Mouse (Mus musculus): ENCODE measurements around the gene Per1. TPM values are rescaled to one million over a fixed set of nuclear protein-coding genes. Genes with fewer than 3 reads are reported as not detected.

Per1 gene
- total RNA-seq, 1 experiment from 2014 or later = 36.1 TPM

GRCm38 (mm10) chr11:69155351-69155750 lies 60.3 kb downstream of the Per1 start:
- ATAC-seq (ENCODE audit: extremely low read depth, insufficient number of reproducible peaks, low FRiP score, poor library complexity, severe bottlenecking) = no peak

- ATAC-seq (ENCODE audit: extremely low read depth, insufficient number of reproducible peaks, low FRiP score, poor library complexity, severe bottlenecking) = no peak
Observed at GRCm38 (mm10) chr11:69156800-69157199, 61.8 kb downstream of the Per1 start, which contains the start of gene Alox12b. Gene Alox12b (plus strand): TSS chr11:69156989.

Other genes starting within 250 kb of the Per1 start
- 179 and 227 TPM in 2 replicates for gene Ndel1, start 223.4 kb upstream of the Per1 start, total RNA-seq (2017)
- gene Rnf222, start 206.7 kb upstream of the Per1 start, total RNA-seq (2017) = not detected in 2 replicates
- gene Rpl26, start 193.6 kb upstream of the Per1 start, total RNA-seq (2017) = 2,315 and 2,386 TPM in 2 replicates
- not detected in 2 replicates for gene Odf4, start 168.1 kb upstream of the Per1 start, total RNA-seq (2017)
- gene Arhgef15, start 137.7 kb upstream of the Per1 start, total RNA-seq (2017) = not detected in 2 replicates
- gene Slc25a35, start 127.1 kb upstream of the Per1 start, total RNA-seq (2017) = 1.7 and 4.7 TPM in 2 replicates
- 2.1 and 2.4 TPM in 2 replicates for gene Rangrf, start 120.0 kb upstream of the Per1 start, total RNA-seq (2017)
- gene Pfas, start 86.8 kb upstream of the Per1 start, total RNA-seq (2017) = 11.9 and 16.4 TPM in 2 replicates
- 35.7 and 42.2 TPM in 2 replicates for gene Ctc1, start 79.3 kb upstream of the Per1 start, total RNA-seq (2017)
- gene Aurkb, start 49.6 kb upstream of the Per1 start, total RNA-seq (2017) = 4.3 and 5.5 TPM in 2 replicates
- 28.4 TPM in 2 replicates for gene Borcs6, start 35.5 kb upstream of the Per1 start, total RNA-seq (2017)
- gene Tmem107, start 24.4 kb upstream of the Per1 start, total RNA-seq (2017) = 1.2 and 1.6 TPM in 2 replicates
- gene Vamp2, start 6.7 kb upstream of the Per1 start, total RNA-seq (2017) = 108 and 111 TPM in 2 replicates
- 0.23 TPM in 1 of 2 replicates, not detected in the other for gene Hes7, start 25.2 kb downstream of the Per1 start, total RNA-seq (2017)
- gene 9130213A22Rik, start 27.4 kb downstream of the Per1 start, total RNA-seq (2017) = 0.23 and 0.74 TPM in 2 replicates
- 0.25 TPM in 1 of 2 replicates, not detected in the other for gene Aloxe3, start 30.7 kb downstream of the Per1 start, total RNA-seq (2017)
- gene Alox12b, start 61.8 kb downstream of the Per1 start, total RNA-seq (2017) = not detected in 2 replicates
- not detected in 2 replicates for gene Alox8, start 102.6 kb downstream of the Per1 start, total RNA-seq (2017)
- gene Gucy2e, start 141.8 kb downstream of the Per1 start, total RNA-seq (2017) = not detected in 2 replicates
- gene Cntrob, start 228.6 kb downstream of the Per1 start, total RNA-seq (2017) = 20.9 and 27.7 TPM in 2 replicates
- gene Trappc1, start 228.8 kb downstream of the Per1 start, total RNA-seq (2017) = 34.7 and 38.6 TPM in 2 replicates
- 0.47 and 0.86 TPM in 2 replicates for gene Kcnab3, start 231.0 kb downstream of the Per1 start, total RNA-seq (2017)
- 0.93 and 2.6 TPM in 2 replicates for gene Rnf227, start 245.2 kb downstream of the Per1 start, total RNA-seq (2017)

Measured in neutrophil, adult 5-6 weeks (primary cell).